Mouse (Mus musculus): Measurements from ENCODE around the gene Cdk19.

- TF ChIP-seq CTCF (IDR thresholded peaks at IDR 0.05; ENCODE audit: control insufficient read depth, insufficient read depth, insufficient replicate concordance, low read depth, low read length) (no peak), POLR2A (IDR thresholded peaks at IDR 0.05; ENCODE audit: control insufficient read depth, low read depth, low read length) (no peak)
These were observed 9.1 kb upstream of the Cdk19 start for GRCm38 (mm10) chr10:40330262-40330661.

Measured in testis, adult 2 months (tissue).